ENCODE assay signal across 9 mouse cellular contexts in the genomic region with DNA sequence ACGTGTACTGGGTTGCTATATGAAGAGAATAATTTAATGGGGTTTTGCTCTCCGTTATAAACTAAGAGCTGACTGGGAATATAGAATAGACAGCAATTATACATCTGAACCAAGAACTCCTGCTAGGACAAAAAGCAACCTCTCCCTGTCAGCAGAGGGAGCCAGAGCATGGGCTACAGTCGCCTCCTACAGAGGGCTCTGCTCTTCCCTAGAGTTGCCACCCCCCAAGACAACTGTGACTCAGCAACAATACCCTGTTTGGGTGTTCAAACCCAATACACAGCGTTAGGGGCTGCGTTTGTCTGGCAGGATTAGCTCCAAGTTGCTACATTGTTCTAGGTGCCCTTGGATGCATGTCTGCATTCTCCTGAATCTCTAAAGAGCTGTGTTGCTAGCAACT. TPM values are rescaled to one million over a fixed set of nuclear protein-coding genes. Genes with fewer than 3 reads are reported as not detected.
DNase-seq lines count a peak whose midpoint lies in the region; ATAC-seq and TF ChIP-seq lines count a peak whose summit lies in the region.
"Had no signal": no experiment of that assay in that cellular context is flagged by ENCODE, and none has a peak within 500 bp of the region (broad histone marks: within the 10 kb centered on the region; RNA-seq: fewer than 3 reads in every experiment).

No protein-coding gene starts in this region.

- peak overlapping the region; percentile 99 for H3K27ac ChIP-seq in limb, embryonic 10.5 days
- H3K27ac ChIP-seq in midbrain, embryonic 11.5 days (ENCODE audit: low read depth, low read length) = no peak overlapping the region

- DNase-seq in cerebellum, adult 11 months = peak; percentile 25
- DNase-seq in cerebellum, adult 11-12 months = no peak
- peak; percentile 34 for DNase-seq in cerebellum, adult 9-11 months
- DNase-seq in limb, embryonic 10.5 days (ENCODE audit: low spot score) = peak; percentile 64
- peak; percentile 93 for DNase-seq in midbrain, embryonic 11.5 days (ENCODE audit: low spot score, missing footprints)
- peak; percentile 49 to 52 for DNase-seq in spleen, postnatal 36 days (ENCODE audit: low spot score in 2 of 2)

- WGBS in limb, embryonic 10.5 days = 8% methylated on average over 5 of the region's 5 CpGs
- WGBS in midbrain, embryonic 11.5 days = 6% methylated on average over 5 of the region's 5 CpGs

- H3K36me3 ChIP-seq in E14TG2a.4 (ENCODE audit: insufficient read depth, low read length) = no peaks in the 10 kb centered on the region
- H3K36me3 ChIP-seq in limb, embryonic 10.5 days = no peaks in the 10 kb centered on the region
- H3K36me3 ChIP-seq in midbrain, embryonic 11.5 days (ENCODE audit: control insufficient read depth, insufficient read depth, low read length) = no peaks in the 10 kb centered on the region

- no peak overlapping the region for H3K4me2 ChIP-seq in midbrain, embryonic 11.5 days

- H3K27me3 ChIP-seq in E14TG2a.4 (ENCODE audit: insufficient read depth, low read length) = no peaks in the 10 kb centered on the region; the same call in 1 of the 2 replicates
- H3K27me3 ChIP-seq in limb, embryonic 10.5 days (ENCODE audit: low read depth, poor library complexity, severe bottlenecking) = peaks cover 3% of the 10 kb centered on the region; the same call in 1 of the 2 replicates
- H3K27me3 ChIP-seq in midbrain, embryonic 11.5 days (ENCODE audit: control insufficient read depth, insufficient read depth, low read length) = no peaks in the 10 kb centered on the region
- H3K27me3 ChIP-seq: Patski had no signal

- H3K9me3 ChIP-seq in E14TG2a.4 (ENCODE audit: low read length) = no peaks in the 10 kb centered on the region
- H3K9me3 ChIP-seq in limb, embryonic 10.5 days (replicated peaks) = no peaks in the 10 kb centered on the region
- no peaks in the 10 kb centered on the region for H3K9me3 ChIP-seq in midbrain, embryonic 11.5 days (ENCODE audit: control insufficient read depth, low read length)

- H3K9ac ChIP-seq in midbrain, embryonic 11.5 days (ENCODE audit: low read length) = no peak overlapping the region

- H3K4me1 ChIP-seq in E14TG2a.4 (replicated peaks; ENCODE audit: low read depth, low read length) = peaks cover 66% of the 10 kb centered on the region
- peaks cover 54% of the 10 kb centered on the region for H3K4me1 ChIP-seq in limb, embryonic 10.5 days
- peaks cover 21% of the 10 kb centered on the region for H3K4me1 ChIP-seq in midbrain, embryonic 11.5 days (ENCODE audit: control insufficient read depth, insufficient read depth, low read length)

- TF ChIP-seq CTCF in E14TG2a.4 (conservative IDR thresholded peaks at IDR 0.05; ENCODE audit: low read length) = peak; percentile 54

- no peak overlapping the region for H3K4me3 ChIP-seq in E14TG2a.4 (replicated peaks; ENCODE audit: low read length)
- no peak overlapping the region for H3K4me3 ChIP-seq in limb, embryonic 10.5 days
- H3K4me3 ChIP-seq in midbrain, embryonic 11.5 days (ENCODE audit: low read depth, low read length) = no peak overlapping the region

- ATAC-seq in granulocyte monocyte progenitor cell, adult 5-6 weeks (replicated peaks; ENCODE audit: poor library complexity, severe bottlenecking) = peak; percentile 52
- no peak for ATAC-seq in midbrain, embryonic 11.5 days (ENCODE audit: low FRiP score)
- ATAC-seq: Patski had no signal

RNA-seq across cellular contexts. Expression of a gene that starts 1.6 kb away (rescaled TPM):
- not detected in 2 replicates for total RNA-seq in granulocyte monocyte progenitor cell, adult 5-6 weeks (2014; fragmentation: Nextera tagmentation)
- 0.77 and 0.86 TPM in 2 replicates for total RNA-seq in granulocyte monocyte progenitor cell, adult 5-6 weeks (2017)
- polyA plus RNA-seq in limb, embryonic 10.5 days (2016; fragmentation: Nextera tagmentation; extraction: Ambion mirVana) = 5.2 and 5.6 TPM in 2 replicates
- polyA plus RNA-seq in midbrain, embryonic 11.5 days (2014; fragmentation: Nextera tagmentation; extraction: Ambion mirVana) = 16.6 and 16.7 TPM in 2 replicates

RNA-seq across cellular contexts. Expression of a gene that starts 21.3 kb away (rescaled TPM):
- 89.0 and 109 TPM in 2 replicates for total RNA-seq in granulocyte monocyte progenitor cell, adult 5-6 weeks (2014; fragmentation: Nextera tagmentation)
- 109 and 114 TPM in 2 replicates for total RNA-seq in granulocyte monocyte progenitor cell, adult 5-6 weeks (2017)
- 93.2 and 99.6 TPM in 2 replicates for polyA plus RNA-seq in limb, embryonic 10.5 days (2016; fragmentation: Nextera tagmentation; extraction: Ambion mirVana)
- polyA plus RNA-seq in midbrain, embryonic 11.5 days (2014; fragmentation: Nextera tagmentation; extraction: Ambion mirVana) = 96.8 and 104 TPM in 2 replicates

RNA-seq across cellular contexts. Expression of a gene that starts 50.2 kb away (rescaled TPM):
- total RNA-seq in granulocyte monocyte progenitor cell, adult 5-6 weeks (2014; fragmentation: Nextera tagmentation) = 74.4 and 94.6 TPM in 2 replicates
- total RNA-seq in granulocyte monocyte progenitor cell, adult 5-6 weeks (2017) = 37.8 and 46.7 TPM in 2 replicates
- polyA plus RNA-seq in limb, embryonic 10.5 days (2016; fragmentation: Nextera tagmentation; extraction: Ambion mirVana) = 32.5 and 40.3 TPM in 2 replicates
- 56.7 and 61.0 TPM in 2 replicates for polyA plus RNA-seq in midbrain, embryonic 11.5 days (2014; fragmentation: Nextera tagmentation; extraction: Ambion mirVana)
